In genomic region chr5:36139766-36140165, GRCm38 (mm10) we compare ENCODE assay signal across 19 mouse cellular contexts.
DNase-seq lines count a peak whose midpoint lies in the region; ATAC-seq and TF ChIP-seq lines count a peak whose summit lies in the region.
"Had no signal": no experiment of that assay in that cellular context is flagged by ENCODE, and none has a peak within 500 bp of the region (broad histone marks: within the 10 kb centered on the region; RNA-seq: fewer than 3 reads in every experiment).

No protein-coding gene starts in this region.

- intact Hi-C loops in left cerebral cortex, postnatal 4 days (cut with DNase I): no loop called here

- TF ChIP-seq POLR2A in brain, embryonic 14.5 days (IDR thresholded peaks at IDR 0.05; ENCODE audit: borderline replicate concordance, extremely low read depth, insufficient read depth, insufficient read length, poor library complexity, severe bottlenecking): no peak

- DNase-seq in adrenal gland, adult (ENCODE audit: inconsistent age in 2 of 2, low spot score in 1 of 2): peak; percentile 57 to 75
- DNase-seq in adrenal gland, postnatal 4 days (ENCODE audit: low spot score in 2 of 2): no peak
- peak; percentile 10 for DNase-seq in CD4-positive helper T cell, adult 2 months (ENCODE audit: low read depth, low spot score)
- DNase-seq in adrenal gland, postnatal 14 days: peak; percentile 53
- DNase-seq in brain, embryonic 14.5 days (ENCODE audit: low read depth): peak; percentile 39
- no peak for DNase-seq in heart, adult 9 months (ENCODE audit: low spot score in 2 of 2)
- DNase-seq in left cerebral cortex, postnatal 4 days: no peak
- DNase-seq: B cell, adult 2 months; cerebellum, adult 11 months; cerebellum, adult 8-10 months; cerebellum, postnatal 14 days; embryo, embryonic 11 days; gastrocnemius, postnatal 36 days; heart, adult 18-20 months; heart, postnatal 14 days had no signal

- TF ChIP-seq CTCF in brain, embryonic 14.5 days (IDR thresholded peaks at IDR 0.05; ENCODE audit: borderline replicate concordance, extremely low read depth, insufficient read depth, insufficient read length): no peak

- no peak for ATAC-seq in activated CD4-positive, CD25-positive, alpha-beta regulatory T cell, adult 4 months
- ATAC-seq: forebrain, embryonic 14.5 days; intestine, embryonic 15.5 days; Patski had no signal

Comparison
In these comparisons a context has a peak if more than half of its experiments do, and no peak if none do; other contexts are left out.
1. DNase-seq: peak in adrenal gland, adult (2 of 2), CD4-positive helper T cell, adult 2 months (single experiment), adrenal gland, postnatal 14 days (single experiment) and brain, embryonic 14.5 days (single experiment); none in adrenal gland, postnatal 4 days (0 of 2), heart, adult 9 months (0 of 2) and left cerebral cortex, postnatal 4 days (single experiment).